Mouse (Mus musculus) ES-E14 (cell line): ENCODE results near the gene Fbxw13. TPM values are rescaled to one million over a fixed set of nuclear protein-coding genes. Genes with fewer than 3 reads are reported as not detected.
A peak's percentile ranks its signal among the peaks of the same experiment; 100 is the strongest.
"Not testable (repeated sequence)": the region's sequence is repeated elsewhere in the genome, so short reads cannot be mapped to it uniquely, and the experiment has no call there.

Source experiments
- DNase-seq: peaks from one replicate; pipeline ENCODE4 v3.0.0-alpha.2; 2013; ENCODE audit warnings: low read depth, low spot score
- H3K27ac ChIP-seq: 2 replicates; pipeline ENCODE4 v1.5.1; 2012; ENCODE audit warnings: low read depth, mild to moderate bottlenecking, low read length, moderate library complexity, mixed read lengths; ENCODE audit not compliant: poor library complexity, insufficient read depth, severe bottlenecking
- H3K36me3 ChIP-seq: 2 replicates; pipeline ENCODE4 v1.6.1; 2012; ENCODE audit warnings: mild to moderate bottlenecking, low read length, moderate library complexity, mixed read lengths; ENCODE audit not compliant: control insufficient read depth, poor library complexity, insufficient read depth, severe bottlenecking
- H3K4me1 ChIP-seq, 2 experiments: fragments of 150-350 bp in 1 of 2; sonication (generic) in 1 of 2; 2 replicates each; pipeline ENCODE4 v1.6.1; 2012; ENCODE audit warnings: low read length in 2 of 2, mild to moderate bottlenecking in 1 of 2, mixed read lengths in 1 of 2; ENCODE audit not compliant: control insufficient read depth in 2 of 2, insufficient read depth in 2 of 2, poor library complexity in 1 of 2
- H3K4me3 ChIP-seq, 2 experiments: fragments of 150-350 bp in 1 of 2; sonication (generic) in 1 of 2; 2 replicates each; pipeline ENCODE4 v1.5.1; 2012; ENCODE audit warnings: low read length in 2 of 2, low read depth in 1 of 2, mild to moderate bottlenecking in 1 of 2, mixed read lengths in 1 of 2; ENCODE audit not compliant: insufficient read depth in 1 of 2, poor library complexity in 1 of 2, severe bottlenecking in 1 of 2
- H3K9ac ChIP-seq: 2 replicates; pipeline ENCODE4 v1.6.1; 2012; ENCODE audit warnings: low read depth, mild to moderate bottlenecking, low read length, mixed read lengths; ENCODE audit not compliant: poor library complexity, insufficient read depth, severe bottlenecking
- H3K9me3 ChIP-seq: fragments of 150-350 bp; sonication (generic); 2 replicates; pipeline ENCODE4 v1.6.1; 2012; ENCODE audit warnings: low read depth, mild to moderate bottlenecking, low read length; ENCODE audit not compliant: control insufficient read depth, insufficient read depth
- CHD2 ChIP-seq: IDR thresholded peaks from 2 replicates; pipeline ENCODE4 v1.6.1; 2014; ENCODE audit warnings: mild to moderate bottlenecking, low read depth, low read length, inconsistent platforms
- HCFC1 ChIP-seq: IDR thresholded peaks from 2 replicates; pipeline ENCODE4 v1.6.1; 2012; ENCODE audit warnings: low read length, inconsistent platforms, borderline replicate concordance; ENCODE audit not compliant: insufficient read depth
- MAFK ChIP-seq: IDR thresholded peaks from 2 replicates; pipeline ENCODE4 v1.6.1; 2014; ENCODE audit warnings: mild to moderate bottlenecking, low read depth, low read length, inconsistent platforms; ENCODE audit not compliant: insufficient read depth
- ZC3H11A ChIP-seq: IDR thresholded peaks from 2 replicates; pipeline ENCODE4 v1.6.1; 2012; ENCODE audit warnings: low read depth, mild to moderate bottlenecking, inconsistent platforms, low read length, borderline replicate concordance
- ZNF384 ChIP-seq: IDR thresholded peaks from 2 replicates; pipeline ENCODE4 v1.6.1; 2012; ENCODE audit warnings: low read depth, low read length, inconsistent platforms
- in situ Hi-C, 2 experiments: fragments of 600-800 bp; cut with MboI; formaldehyde crosslinking; loops; one replicate each; pipeline ENCODE4 v1.15.1; 2025; ENCODE audit warnings: low sequenced_read_pairs in 2 of 2, inconsistent platforms in 1 of 2; ENCODE audit not compliant: unreplicated experiment in 2 of 2
- total RNA-seq: library from RNA; depleted of rRNA; stranded (reverse); fragments of 300-350 nt; gene quantifications from 2 replicates; pipeline ENCODE4 v1.2.3, GENCODE M21; 2012

Fbxw13 gene
- total RNA-seq, 1 experiment: not detected

- H3K9me3 ChIP-seq: no peaks in the 10 kb centered on the region
- no peaks in the 10 kb centered on the region for H3K4me1 ChIP-seq
- H3K27ac ChIP-seq: no peak overlapping the region
- in situ Hi-C loops: no loop called here
- DNase-seq: no peak
- H3K9ac ChIP-seq: no peak overlapping the region
- TF ChIP-seq CHD2 (no peak), HCFC1 (no peak), ZNF384 (no peak), ZC3H11A (no peak), MAFK (no peak)
- no peaks in the 10 kb centered on the region for H3K36me3 ChIP-seq
- H3K4me3 ChIP-seq: no peak overlapping the region
Observed at GRCm38 (mm10) chr9:109199353-109199752, 3.6 kb upstream of the Fbxw13 start.

GRCm38 (mm10) chr9:109177208-109177607 lies 18.6 kb downstream of the Fbxw13 start:
- H3K9ac ChIP-seq: no peak overlapping the region
- TF ChIP-seq ZC3H11A (no peak), MAFK (no peak), ZNF384 (no peak), HCFC1 (no peak), CHD2 (no peak)
- DNase-seq: peak; percentile 47
- no peak overlapping the region; the same call in 1 of the 2 replicates for H3K27ac ChIP-seq
- H3K4me1 ChIP-seq: peaks cover 0 to 3% of the 10 kb centered on the region in 2 experiments; a peak in 1 of 4 replicates
- no peak overlapping the region for H3K4me3 ChIP-seq
- in situ Hi-C loops: no loop called here
- no peaks in the 10 kb centered on the region for H3K36me3 ChIP-seq
- no peaks in the 10 kb centered on the region for H3K9me3 ChIP-seq

GRCm38 (mm10) chr9:109176301-109176700 lies 19.5 kb downstream of the Fbxw13 start:
- H3K9ac ChIP-seq: no peak overlapping the region
- no peaks in the 10 kb centered on the region for H3K9me3 ChIP-seq
- H3K27ac ChIP-seq: no peak overlapping the region
- H3K4me1 ChIP-seq: peaks cover 0 to 3% of the 10 kb centered on the region in 2 experiments; a peak in 1 of 4 replicates
- in situ Hi-C loops: no loop called here
- no peak for TF ChIP-seq CHD2
- no peak for TF ChIP-seq ZC3H11A
- no peak for TF ChIP-seq MAFK
- TF ChIP-seq ZNF384: no peak
- no peak for TF ChIP-seq HCFC1
- H3K36me3 ChIP-seq: no peaks in the 10 kb centered on the region
- no peak overlapping the region for H3K4me3 ChIP-seq
- no peak for DNase-seq

GRCm38 (mm10) chr9:109167316-109167715 lies 28.5 kb downstream of the Fbxw13 start:
- no peak overlapping the region for H3K9ac ChIP-seq
- H3K27ac ChIP-seq: no peak overlapping the region
- in situ Hi-C loops: no loop called here
- H3K36me3 ChIP-seq: no peaks in the 10 kb centered on the region
- H3K4me1 ChIP-seq: no peaks in the 10 kb centered on the region; a peak in 1 of 4 replicates
- no peak overlapping the region for H3K4me3 ChIP-seq
- TF ChIP-seq CHD2: no peak
- TF ChIP-seq MAFK: no peak
- TF ChIP-seq HCFC1: no peak
- TF ChIP-seq ZNF384: no peak
- no peak for TF ChIP-seq ZC3H11A
- DNase-seq: no peak
- H3K9me3 ChIP-seq: no peaks in the 10 kb centered on the region

GRCm38 (mm10) chr9:109161941-109162340 lies 33.8 kb downstream of the Fbxw13 start, which contains the start of gene Fbxw21:
Fbxw21 (minus strand) TSS chr9:109162041.
- Histone ChIP-seq H3K4me3 (no peak within 1 kb of the TSS), H3K9me3 (no peaks in the 10 kb centered on the region), H3K36me3 (no peaks in the 10 kb centered on the region), H3K4me1 (no peaks in the 10 kb centered on the region), H3K27ac (no peak within 1 kb of the TSS), H3K9ac (no peak within 1 kb of the TSS)
- in situ Hi-C loops: no loop called here
- TF ChIP-seq MAFK: no peak
- no peak for TF ChIP-seq ZC3H11A
- no peak for TF ChIP-seq ZNF384
- TF ChIP-seq HCFC1: no peak
- TF ChIP-seq CHD2: no peak
- DNase-seq: no peak

GRCm38 (mm10) chr9:109140414-109140813 lies 55.4 kb downstream of the Fbxw13 start:
- H3K4me3 ChIP-seq, DNase-seq, H3K9me3 ChIP-seq, in situ Hi-C loops, H3K36me3 ChIP-seq, H3K4me1 ChIP-seq, H3K9ac ChIP-seq, H3K27ac ChIP-seq: not testable (repeated sequence)
